Mouse (Mus musculus) MEL (cell line): ENCODE results near the gene Edem3. TPM values are rescaled to one million over a fixed set of nuclear protein-coding genes. Genes with fewer than 3 reads are reported as not detected.

Source experiments
- DNase-seq: peaks from one replicate; pipeline ENCODE4 v3.0.0; 2011; ENCODE audit warnings: low read depth, low spot score
- H3K27ac ChIP-seq: 2 replicates; pipeline ENCODE4 v1.5.1; 2012; ENCODE audit warnings: low read depth, mild to moderate bottlenecking, control low read depth, low read length, moderate library complexity; ENCODE audit not compliant: control insufficient read depth
- H3K27me3 ChIP-seq, 2 experiments: fragments of 150-350 bp in 1 of 2; sonication (generic) in 1 of 2; 2 replicates each; pipeline ENCODE4 v1.6.1; 2012; ENCODE audit warnings: low read length in 2 of 2, mild to moderate bottlenecking in 2 of 2, improper control_type of control experiment in 1 of 2, moderate library complexity in 1 of 2; ENCODE audit not compliant: insufficient read depth in 2 of 2, control insufficient read depth in 1 of 2
- H3K36me3 ChIP-seq, 2 experiments: 2 replicates each; pipeline ENCODE4 v1.6.1; 2012 to 2014; ENCODE audit warnings: low read length in 2 of 2, improper control_type of control experiment in 1 of 2, inconsistent platforms in 1 of 2, mild to moderate bottlenecking in 1 of 2; ENCODE audit not compliant: insufficient read depth in 2 of 2, control insufficient read depth in 1 of 2
- H3K4me1 ChIP-seq, 2 experiments: fragments of 150-350 bp in 1 of 2; sonication (generic) in 1 of 2; 2 replicates each; pipeline ENCODE4 v1.6.1; 2012; ENCODE audit warnings: low read length in 2 of 2, improper control_type of control experiment in 1 of 2, mild to moderate bottlenecking in 1 of 2; ENCODE audit not compliant: insufficient read depth in 2 of 2, control insufficient read depth in 1 of 2
- H3K4me3 ChIP-seq, 2 experiments: fragments of 150-350 bp in 1 of 2; sonication (generic) in 1 of 2; 2 replicates each; pipeline ENCODE4 v1.5.1; 2012; ENCODE audit warnings: low read depth in 2 of 2, low read length in 2 of 2, mild to moderate bottlenecking in 2 of 2, moderate library complexity in 2 of 2, control low read depth in 1 of 2, improper control_type of control experiment in 1 of 2; ENCODE audit not compliant: control insufficient read depth in 1 of 2, insufficient read depth in 1 of 2
- H3K79me2 ChIP-seq: 2 replicates; pipeline ENCODE4 v1.6.1; 2012; ENCODE audit warnings: mild to moderate bottlenecking, low read length, moderate library complexity; ENCODE audit not compliant: control insufficient read depth, poor library complexity, insufficient read depth
- H3K9ac ChIP-seq: 2 replicates; pipeline ENCODE4 v1.6.1; 2012; ENCODE audit warnings: low read depth, mild to moderate bottlenecking, control low read depth, low read length, moderate library complexity; ENCODE audit not compliant: control insufficient read depth, poor library complexity, severe bottlenecking
- H3K9me3 ChIP-seq: fragments of 150-350 bp; sonication (generic); replicated peaks from 2 replicates; pipeline ENCODE4 v1.6.1; 2012; ENCODE audit warnings: mild to moderate bottlenecking, low read length, improper control_type of control experiment, moderate library complexity; ENCODE audit not compliant: insufficient read depth
- CHD1 ChIP-seq: IDR thresholded peaks from 2 replicates; pipeline ENCODE4 v1.6.1; 2012; ENCODE audit warnings: low read depth, mild to moderate bottlenecking, inconsistent platforms, low read length, improper control_type of control experiment
- E2F4 ChIP-seq: IDR thresholded peaks from 2 replicates; pipeline ENCODE4 v1.6.1; 2011; ENCODE audit warnings: low read depth, low read length, improper control_type of control experiment, borderline replicate concordance
- EP300 ChIP-seq, 2 experiments: IDR thresholded peaks; 2 replicates each; pipeline ENCODE4 v1.6.1; 2011; ENCODE audit warnings: improper control_type of control experiment in 2 of 2, low read length in 2 of 2, low read depth in 1 of 2, mild to moderate bottlenecking in 1 of 2
- ETS1 ChIP-seq: IDR thresholded peaks from 2 replicates; pipeline ENCODE4 v1.6.1; 2012; ENCODE audit warnings: low read depth, mild to moderate bottlenecking, inconsistent platforms, low read length, improper control_type of control experiment, moderate library complexity
- GABPA ChIP-seq: IDR thresholded peaks from 2 replicates; pipeline ENCODE4 v1.6.1; 2012; ENCODE audit warnings: low read depth, mild to moderate bottlenecking, inconsistent platforms, low read length, improper control_type of control experiment, moderate library complexity
- GATA1 ChIP-seq: IDR thresholded peaks from 2 replicates; pipeline ENCODE4 v1.6.1; 2011; ENCODE audit warnings: low read depth, low read length, improper control_type of control experiment
- JUND ChIP-seq: IDR thresholded peaks from 2 replicates; pipeline ENCODE4 v1.6.1; 2011; ENCODE audit warnings: low read depth, mild to moderate bottlenecking, improper control_type of control experiment, low read length
- KAT2A ChIP-seq: conservative IDR thresholded peaks from 2 replicates; pipeline ENCODE4 v1.6.1; 2012; ENCODE audit warnings: low read depth, low read length, improper control_type of control experiment, inconsistent platforms
- MAFK ChIP-seq: IDR thresholded peaks from 2 replicates; pipeline ENCODE4 v1.6.1; 2011; ENCODE audit warnings: low read depth, mild to moderate bottlenecking, low read length, improper control_type of control experiment, borderline replicate concordance
- MAX ChIP-seq: IDR thresholded peaks from 2 replicates; pipeline ENCODE4 v1.6.1; 2011; ENCODE audit warnings: low read length, improper control_type of control experiment
- MYB ChIP-seq: IDR thresholded peaks from 2 replicates; pipeline ENCODE4 v1.6.1; 2011; ENCODE audit warnings: mild to moderate bottlenecking, low read depth, low read length, improper control_type of control experiment
- POLR2AphosphoS2 ChIP-seq: IDR thresholded peaks from 2 replicates; pipeline ENCODE4 v1.6.1; 2011; ENCODE audit warnings: low read length, improper control_type of control experiment
- RAD21 ChIP-seq: IDR thresholded peaks from 2 replicates; pipeline ENCODE4 v1.6.1; 2011; ENCODE audit warnings: mild to moderate bottlenecking, low read depth, low read length, improper control_type of control experiment
- RCOR1 ChIP-seq: IDR thresholded peaks from 2 replicates; pipeline ENCODE4 v1.6.1; 2012; ENCODE audit warnings: low read depth, mild to moderate bottlenecking, inconsistent platforms, low read length, improper control_type of control experiment
- SIN3A ChIP-seq: IDR thresholded peaks from 2 replicates; pipeline ENCODE4 v1.6.1; 2012; ENCODE audit warnings: low read length, improper control_type of control experiment, inconsistent platforms
- TCF12 ChIP-seq: IDR thresholded peaks from 2 replicates; pipeline ENCODE4 v1.6.1; 2014; ENCODE audit warnings: low read depth, mild to moderate bottlenecking, inconsistent platforms, low read length, improper control_type of control experiment, moderate library complexity
- UBTF ChIP-seq: IDR thresholded peaks from 2 replicates; pipeline ENCODE4 v1.6.1; 2012; ENCODE audit warnings: low read depth, mild to moderate bottlenecking, inconsistent platforms, low read length, improper control_type of control experiment, moderate library complexity, borderline replicate concordance; ENCODE audit not compliant: insufficient read depth
- USF1 ChIP-seq: IDR thresholded peaks from 2 replicates; pipeline ENCODE4 v1.6.1; 2014; ENCODE audit warnings: low read depth, mild to moderate bottlenecking, inconsistent platforms, low read length, improper control_type of control experiment, moderate library complexity
- ZKSCAN1 ChIP-seq: IDR thresholded peaks from 2 replicates; pipeline ENCODE4 v1.6.1; 2012; ENCODE audit warnings: low read depth, mild to moderate bottlenecking, inconsistent platforms, low read length, improper control_type of control experiment, moderate library complexity
- ZNF384 ChIP-seq: IDR thresholded peaks from 2 replicates; pipeline ENCODE4 v1.6.1; 2012; ENCODE audit warnings: low read depth, mild to moderate bottlenecking, inconsistent platforms, low read length, improper control_type of control experiment
- polyA plus RNA-seq, 2 experiments: library from polyadenylated mRNA; stranded (reverse) in 1 of 2; unstranded in 1 of 2; fragments of >175 nt in 1 of 2; fragments of >200 nt in 1 of 2; gene quantifications; 2 replicates each; pipeline versions ENCODE4 v1.2.1 to v1.2.4; 2012; ENCODE audit warnings: low replicate concordance in 2 of 2, low read depth in 1 of 2; ENCODE audit not compliant: insufficient read length in 2 of 2, insufficient read depth in 1 of 2, missing spikeins in 1 of 2
- total RNA-seq: library from RNA; depleted of rRNA; stranded (reverse); fragments of 300-350 nt; gene quantifications from 2 replicates; pipeline ENCODE4 v1.2.3, GENCODE M21; 2012

The Edem3 gene
- total and polyA plus RNA-seq, 3 experiments: 11.6 to 15.6 TPM; not detected in 1

DNA sequence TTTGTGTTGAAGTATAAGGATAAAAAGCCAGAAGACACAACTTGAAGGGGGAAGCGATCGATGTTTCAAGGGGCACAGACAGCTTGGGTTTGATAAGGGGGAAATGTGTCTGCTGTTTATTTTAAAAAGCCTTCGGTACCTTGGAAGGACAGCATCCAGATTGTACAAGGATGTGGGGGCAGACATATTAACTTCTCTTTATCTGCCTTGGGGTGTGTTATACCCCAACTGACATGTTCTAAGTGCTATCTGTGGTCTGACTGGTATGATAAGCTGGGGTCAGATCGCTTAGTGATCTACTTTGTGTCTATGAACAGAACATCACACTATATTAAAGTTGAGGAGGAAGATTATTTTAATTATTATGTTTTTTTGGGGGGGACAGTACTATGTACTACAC, 27.0 kb upstream of the Edem3 start:
- peak; percentile 51 for DNase-seq
- no peaks in the 10 kb centered on the region for H3K9me3 ChIP-seq
- peaks cover 0 to 24% of the 10 kb centered on the region in 2 experiments; a peak in 2 of 4 replicates for H3K36me3 ChIP-seq
- H3K27ac ChIP-seq: peak overlapping the region; percentile 35; the same call in 1 of the 2 replicates
- H3K4me1 ChIP-seq: peaks cover 9 to 22% of the 10 kb centered on the region in 2 experiments
- H3K9ac ChIP-seq: no peak overlapping the region
- no peaks in the 10 kb centered on the region for H3K79me2 ChIP-seq
- no peaks in the 10 kb centered on the region for H3K27me3 ChIP-seq
- TF ChIP-seq USF1 (no peak), RCOR1 (peak; percentile 69), CHD1 (no peak), SIN3A (no peak; the same call in 1 of the 2 replicates), E2F4 (no peak), ZNF384 (no peak), ETS1 (peak; percentile 49; the same call in 1 of the 2 replicates), ZKSCAN1 (no peak), GATA1 (peak; percentile 82), MYB (peak; percentile 64; the same call in 1 of the 2 replicates), UBTF (no peak), GABPA (no peak), POLR2AphosphoS2 (no peak), RAD21 (no peak), TCF12 (0 out of 2 replicates have a peak, but pooled peaks have one; percentile 36), KAT2A (no peak), MAX (no peak), MAFK (no peak), EP300 (IDR thresholded peaks at IDR 0.05; ENCODE audit: low read depth in 1 of 2, low read length in 2 of 2) (peak; percentile 73 to 86)
- no peak overlapping the region for H3K4me3 ChIP-seq

DNA sequence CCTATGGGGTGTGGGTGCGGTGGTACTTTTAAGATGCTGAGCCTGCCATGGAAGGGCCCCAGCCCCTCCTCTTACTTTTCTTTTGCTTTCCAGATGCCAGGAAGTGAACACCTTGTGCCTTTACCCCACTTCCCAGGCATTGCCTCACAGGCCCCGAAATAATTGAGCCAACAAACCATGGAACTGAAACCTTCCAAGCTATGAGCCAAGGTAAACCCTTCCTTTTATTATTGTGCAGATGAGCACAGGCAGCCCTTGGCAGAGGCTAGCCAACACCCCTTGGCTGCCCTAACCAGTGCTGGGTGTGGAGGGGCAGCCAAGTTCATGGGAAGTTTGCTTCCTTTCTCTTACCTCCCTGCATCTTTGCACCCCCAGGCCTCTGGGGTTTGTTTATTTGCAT, 18.0 kb upstream of the Edem3 start:
- no peak for DNase-seq
- no peak overlapping the region for H3K9ac ChIP-seq
- no peaks in the 10 kb centered on the region for H3K27me3 ChIP-seq
- peaks cover 15% of the 10 kb centered on the region in 2 experiments for H3K4me1 ChIP-seq
- H3K9me3 ChIP-seq: no peaks in the 10 kb centered on the region
- H3K27ac ChIP-seq: no peak overlapping the region
- H3K79me2 ChIP-seq: no peaks in the 10 kb centered on the region
- peaks cover 0 to 15% of the 10 kb centered on the region in 2 experiments; a peak in 2 of 4 replicates for H3K36me3 ChIP-seq
- H3K4me3 ChIP-seq: no peak overlapping the region
- TF ChIP-seq JUND: no peak
